Mouse (Mus musculus): Measurements from ENCODE around the gene Acbd7.

The Acbd7 gene

GRCm38 (mm10) chr2:3387105-3387860, 51.3 kb downstream of the Acbd7 start:
- no peak for DNase-seq (ENCODE audit: low spot score in 2 of 2)

Measured in frontal cortex, postnatal 14 days (tissue).